Mouse (Mus musculus) kidney, adult 9 months (tissue): ENCODE measurements at regions not wholly inside any gene's neighbourhood (a gene's known extent, or its start where the extent isn't known, plus 50 kb on each side); places are given as distances from the start of the nearest gene placed in this dataset.

Experiments used
- DNase-seq: peaks from one replicate; pipeline ENCODE4 v3.0.0; 2022

- no peak for DNase-seq
Measured at GRCm38 (mm10) chr12:52368034-52368433, 135.7 kb upstream of the Arhgap5 start.

DNA sequence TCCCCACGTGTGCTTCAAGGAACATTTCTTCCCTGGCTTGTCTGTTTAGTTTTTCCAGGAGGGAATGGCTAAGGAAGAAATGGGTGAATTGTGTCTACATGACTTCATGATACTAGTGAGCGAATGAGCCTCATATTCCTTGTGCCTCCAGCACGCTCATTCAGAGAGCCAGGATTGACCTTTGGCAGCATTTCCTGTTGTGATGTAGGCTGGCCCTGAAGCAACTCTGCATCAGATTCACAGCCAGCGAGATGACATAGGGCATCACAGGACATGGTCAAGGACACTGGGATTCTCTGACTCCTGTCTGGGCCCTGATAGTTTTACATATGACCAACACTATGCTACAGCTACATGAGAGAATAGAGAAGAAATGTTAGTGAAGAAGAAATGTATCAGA lies 135.3 kb upstream of the Arhgap5 start:
- DNase-seq = no peak

DNA sequence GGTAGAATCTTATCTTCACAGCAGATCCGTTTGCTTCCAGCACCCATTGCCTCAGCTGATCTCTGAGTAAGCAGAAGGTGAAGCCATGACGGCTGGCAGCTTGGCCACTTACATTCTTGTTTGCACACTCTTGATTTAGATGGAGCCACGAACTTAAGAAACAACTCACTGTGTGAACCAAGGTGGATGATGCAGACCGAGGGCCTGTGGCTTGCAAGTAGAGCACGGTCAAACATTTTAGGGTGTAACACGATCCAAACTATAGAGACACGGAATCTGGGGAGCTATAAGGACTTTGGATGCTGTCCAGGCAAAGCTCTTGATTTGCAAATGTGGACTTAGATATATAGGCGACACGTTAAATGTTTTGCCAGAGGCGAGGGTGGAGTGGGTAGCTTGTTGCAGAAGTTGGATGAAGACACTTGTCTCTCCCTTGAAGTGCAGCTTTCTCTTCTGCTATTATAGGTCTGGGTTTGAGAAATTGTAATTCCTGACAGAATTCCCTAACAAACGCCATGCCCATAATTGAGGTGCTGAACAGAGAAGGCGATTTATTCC lies 133.5 kb upstream of the Arhgap5 start:
- no peak for DNase-seq

DNA sequence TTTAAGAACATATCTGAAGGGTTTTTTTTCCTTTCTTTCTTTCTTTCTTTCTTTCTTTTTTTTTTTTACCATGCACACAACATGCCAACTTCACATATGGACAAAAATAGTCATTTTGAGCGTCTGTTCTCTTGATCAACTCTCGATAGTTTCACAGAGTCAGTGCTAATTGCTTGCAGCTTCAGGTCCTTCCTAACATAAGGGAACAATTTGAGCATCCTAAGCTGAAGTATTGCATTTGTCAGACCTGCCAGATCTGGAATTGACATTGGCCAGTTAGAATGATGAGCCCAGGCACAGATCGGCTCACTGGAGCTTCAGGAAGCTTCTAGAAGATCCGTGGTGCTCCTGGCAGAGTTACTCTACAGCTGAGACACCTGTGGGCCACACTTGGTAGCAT lies 128.7 kb upstream of the Arhgap5 start:
- DNase-seq = no peak

- peak; percentile 15 for DNase-seq
Measured at GRCm38 (mm10) chr12:52376692-52377462, 126.9 kb upstream of the Arhgap5 start.

- no peak for DNase-seq
Measured at GRCm38 (mm10) chr12:52377463-52377848, 126.3 kb upstream of the Arhgap5 start.

DNA sequence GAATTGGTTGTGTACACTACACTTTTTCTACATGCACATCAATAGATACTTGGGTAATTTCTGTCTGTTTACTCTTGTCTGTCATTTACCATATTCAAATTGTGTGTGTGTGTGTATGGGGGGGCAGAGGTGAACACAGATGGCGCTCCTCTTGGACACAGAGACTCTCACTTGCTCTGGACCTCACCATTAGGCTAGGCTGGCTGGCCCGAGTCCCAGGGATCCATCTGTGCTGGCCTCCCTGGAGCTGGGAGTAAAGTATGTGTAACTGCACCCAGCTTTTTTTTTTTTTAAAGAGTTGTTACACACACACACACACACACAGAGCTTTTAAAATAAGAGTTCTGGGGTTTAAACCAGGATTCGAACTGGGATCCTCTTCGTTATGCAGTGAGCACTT lies 124.5 kb upstream of the Arhgap5 start:
- no peak for DNase-seq

DNA sequence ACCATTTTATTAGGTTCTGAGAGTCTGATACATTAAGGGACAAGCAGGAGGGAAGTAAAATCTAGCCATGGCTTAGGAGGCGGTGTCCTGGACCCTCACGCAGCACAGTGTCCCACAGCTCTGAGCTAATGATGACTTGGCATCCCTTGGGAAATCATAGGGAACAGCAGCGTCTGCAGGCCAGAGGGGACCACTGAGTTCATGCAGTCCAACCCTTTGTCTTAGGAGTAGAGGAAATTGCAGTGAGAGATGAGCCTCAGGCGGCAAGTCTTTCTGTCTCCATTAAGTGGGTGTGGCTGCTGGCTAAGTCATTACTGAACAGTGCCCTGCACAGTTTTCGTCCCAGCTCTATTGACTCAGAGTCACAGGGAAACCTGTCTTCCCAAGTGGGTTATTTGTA lies 123.8 kb upstream of the Arhgap5 start:
- DNase-seq = no peak

GRCm38 (mm10) chr12:52381161-52381967 lies 122.4 kb upstream of the Arhgap5 start:
- peak; percentile 17 for DNase-seq

DNA sequence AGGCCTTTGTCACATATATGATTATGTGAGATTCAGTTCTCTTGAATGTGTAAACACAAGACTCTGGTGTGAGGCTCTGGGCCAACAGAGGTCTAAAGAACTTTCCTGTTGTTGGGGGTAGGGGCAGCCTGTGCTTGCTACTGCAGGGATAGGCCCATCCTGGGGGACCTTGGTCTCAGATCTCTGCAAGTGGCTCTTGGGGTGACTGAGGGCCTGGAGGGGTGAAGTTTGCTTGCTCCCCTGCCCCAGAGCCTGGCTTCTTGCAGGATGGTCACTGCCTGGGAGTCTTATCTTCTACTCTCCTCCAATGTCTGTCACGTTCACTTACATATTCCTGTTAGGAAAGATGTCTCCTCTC lies 121.8 kb upstream of the Arhgap5 start:
- no peak for DNase-seq

- DNase-seq = peak; percentile 27
Measured at GRCm38 (mm10) chr12:52382832-52383580, 120.8 kb upstream of the Arhgap5 start.

- DNase-seq = no peak
Measured at GRCm38 (mm10) chr12:52389552-52389951, 114.2 kb upstream of the Arhgap5 start.

DNA sequence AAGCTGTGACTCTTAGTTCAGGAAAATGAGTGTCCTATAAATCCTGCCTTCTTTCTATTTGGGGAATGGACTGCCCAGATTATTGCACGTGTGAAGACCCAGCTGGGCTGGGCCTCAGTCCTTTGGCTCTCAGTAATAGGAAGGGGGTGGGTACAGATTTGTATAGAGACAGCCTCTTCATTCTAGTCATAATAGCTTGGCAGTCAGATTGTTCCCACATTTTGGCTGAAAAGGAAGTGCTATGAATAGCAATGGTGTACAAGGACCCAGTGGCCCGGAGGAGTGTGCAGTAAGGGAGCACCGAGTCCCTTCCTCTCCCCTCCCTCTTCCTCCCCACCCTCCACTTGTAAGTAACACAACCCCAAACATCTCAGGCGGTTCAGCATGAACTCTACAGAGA lies 113.5 kb upstream of the Arhgap5 start:
- DNase-seq = peak; percentile 36

DNA sequence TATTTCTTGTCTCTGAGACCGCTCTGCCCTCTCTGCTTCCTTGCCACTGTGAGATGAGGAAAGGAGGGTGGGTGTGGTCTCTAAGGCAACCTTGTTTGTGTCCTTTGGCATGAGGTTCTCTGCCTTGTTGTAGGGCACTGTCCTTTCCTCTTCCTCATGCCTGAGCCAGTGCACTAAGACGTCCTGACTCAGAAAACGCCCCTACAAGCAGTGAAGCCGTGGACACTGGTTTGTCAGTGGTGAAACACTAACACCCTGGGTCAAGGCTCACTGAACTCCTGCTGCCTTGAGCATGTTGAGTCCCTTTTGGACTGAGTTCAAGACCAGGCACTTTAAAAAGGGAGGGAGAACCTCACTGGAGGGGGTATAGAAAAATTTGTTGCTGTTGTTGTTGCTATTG lies 111.1 kb upstream of the Arhgap5 start:
- no peak for DNase-seq

DNA sequence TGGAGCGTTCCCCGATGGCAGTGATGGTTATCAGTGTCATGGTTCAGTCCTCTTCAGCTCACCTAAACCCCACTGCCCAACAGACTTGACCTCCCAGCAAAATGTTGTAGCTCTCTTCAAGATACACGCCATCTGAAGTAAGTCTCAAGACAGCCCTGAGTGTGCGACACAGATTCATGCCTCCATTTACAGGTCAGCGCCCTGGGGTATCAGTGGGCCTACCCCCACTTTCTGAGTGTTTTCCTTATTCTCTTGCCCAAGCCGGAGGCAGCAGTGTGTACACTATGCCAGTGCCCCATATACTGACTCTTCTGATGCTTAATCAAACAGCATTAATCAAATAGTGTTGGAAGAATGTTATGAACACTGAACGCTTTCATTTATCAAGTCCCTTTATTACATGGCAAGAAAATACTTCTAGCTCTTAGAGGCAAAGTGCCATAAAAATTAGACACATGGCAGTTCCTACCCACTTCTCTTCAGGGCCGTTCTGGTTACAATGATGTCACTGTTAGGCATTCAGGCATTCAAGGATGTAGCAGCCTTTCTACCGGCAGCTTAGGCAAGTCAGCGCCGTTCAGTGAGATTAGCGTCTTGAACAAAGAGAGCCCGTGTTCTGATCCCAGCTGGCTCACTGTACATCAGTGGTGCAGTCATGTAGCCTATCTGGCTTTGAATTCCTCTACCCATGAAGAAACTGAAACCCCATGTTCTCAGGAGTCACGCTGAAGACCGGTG lies 109.6 kb upstream of the Arhgap5 start:
- DNase-seq = no peak

DNA sequence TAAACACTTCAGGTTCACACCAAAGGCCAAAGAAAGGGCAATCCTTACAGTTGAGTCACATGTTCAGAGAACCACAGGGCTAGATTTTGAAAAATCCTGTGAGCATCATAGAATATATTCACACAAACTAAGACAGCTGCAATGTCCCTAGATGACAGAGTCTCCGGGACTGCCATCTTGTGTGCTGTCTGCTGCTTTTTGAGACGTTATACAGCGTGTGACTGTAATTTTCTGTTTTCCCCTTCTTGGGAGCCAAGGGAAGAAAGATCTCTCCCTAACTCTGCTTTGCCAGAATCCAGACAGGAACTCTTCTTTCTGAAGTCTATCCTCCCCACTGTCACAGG lies 109.1 kb upstream of the Arhgap5 start:
- DNase-seq = no peak

GRCm38 (mm10) chr12:52395111-52395510 lies 108.7 kb upstream of the Arhgap5 start:
- DNase-seq = no peak

GRCm38 (mm10) chr12:52396178-52396841 lies 107.5 kb upstream of the Arhgap5 start:
- DNase-seq = peak; percentile 40

GRCm38 (mm10) chr12:52397718-52398510 lies 105.9 kb upstream of the Arhgap5 start:
- peak; percentile 59 for DNase-seq

DNA sequence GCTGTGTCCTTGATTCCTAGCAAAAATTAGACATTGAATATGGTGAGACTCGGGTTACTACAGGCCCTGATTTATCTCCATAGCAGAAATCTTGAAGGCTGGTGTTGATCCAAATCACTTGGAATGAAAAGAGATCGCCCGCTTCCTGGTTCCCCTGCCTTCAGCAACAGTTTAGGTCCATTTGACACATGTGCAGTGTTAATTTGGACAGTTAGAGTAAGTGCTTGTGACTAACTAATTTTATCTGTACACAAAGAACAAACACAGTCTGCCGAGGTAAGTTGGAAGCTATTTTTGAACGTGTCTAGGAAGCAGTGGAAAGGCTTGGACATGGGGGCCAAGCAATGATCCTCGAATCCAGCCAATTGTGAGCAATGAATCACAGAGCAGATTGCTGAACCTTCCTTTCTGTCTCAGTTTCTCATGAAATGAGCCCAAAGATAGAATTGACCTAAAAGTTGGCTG lies 105.2 kb upstream of the Arhgap5 start:
- no peak for DNase-seq

GRCm38 (mm10) chr12:52400099-52400498 lies 103.7 kb upstream of the Arhgap5 start:
- no peak for DNase-seq
